Mouse (Mus musculus) embryo, embryonic 10.5 days (tissue): ENCODE data around the gene Card9.

Experiments used
- DNase-seq: peaks from one replicate; pipeline ENCODE4 v3.0.0-alpha.2; 2015; ENCODE audit warnings: low spot score

Gene Card9

GRCm38 (mm10) chr2:26362991-26363390 lies 2.3 kb upstream of the Card9 start:
- DNase-seq: no peak

DNA sequence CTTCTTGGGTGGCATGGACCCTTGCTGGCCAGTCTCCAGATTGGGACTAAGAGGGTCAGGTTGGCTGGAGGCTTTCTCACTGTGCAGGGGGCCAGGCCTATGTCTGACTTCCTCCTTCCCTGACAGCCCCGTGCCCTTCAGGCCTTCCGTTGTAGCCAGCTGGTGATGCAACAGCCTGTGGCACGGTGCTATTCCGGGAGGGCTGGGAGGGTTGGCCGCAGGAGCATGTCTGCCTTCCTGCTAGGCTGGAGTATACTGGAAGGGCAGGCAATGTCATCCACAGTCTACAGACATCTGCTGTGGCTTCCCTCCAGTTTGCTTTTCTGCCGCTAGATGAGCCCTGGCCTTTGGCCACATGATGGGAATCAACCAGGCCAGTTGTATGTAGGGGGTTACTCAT lies 735 bp downstream of the Card9 start:
- DNase-seq: no peak

GRCm38 (mm10) chr2:26358667-26359320 lies 1.9 kb downstream of the Card9 start:
- no peak for DNase-seq

GRCm38 (mm10) chr2:26357484-26357883 lies 3.2 kb downstream of the Card9 start:
- no peak for DNase-seq

- no peak for DNase-seq
Measured at GRCm38 (mm10) chr2:26356678-26357077, 4.0 kb downstream of the Card9 start.

GRCm38 (mm10) chr2:26356231-26356630 lies 4.5 kb downstream of the Card9 start:
- no peak for DNase-seq

DNA sequence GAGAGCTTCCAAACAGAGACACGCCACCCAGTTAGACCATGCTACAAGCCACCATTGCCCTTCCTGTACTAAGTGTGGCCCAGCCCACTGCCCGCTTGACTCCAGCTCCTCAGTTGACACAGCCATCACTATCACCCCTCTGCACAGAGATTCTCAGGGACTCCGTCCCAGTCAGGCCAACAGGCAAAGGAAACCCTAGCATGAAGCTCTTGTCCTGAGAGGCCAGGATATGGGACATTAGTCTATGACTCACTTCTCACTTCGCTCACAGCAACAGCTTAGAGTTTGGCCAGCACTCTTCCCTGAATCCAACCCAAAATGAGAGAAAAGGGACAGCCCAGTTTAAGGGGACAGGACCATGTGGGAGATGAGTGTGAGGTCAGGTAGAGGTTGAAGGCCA lies 6.3 kb downstream of the Card9 start:
- no peak for DNase-seq

GRCm38 (mm10) chr2:26353066-26353980 lies 7.4 kb downstream of the Card9 start:
- no peak for DNase-seq

DNA sequence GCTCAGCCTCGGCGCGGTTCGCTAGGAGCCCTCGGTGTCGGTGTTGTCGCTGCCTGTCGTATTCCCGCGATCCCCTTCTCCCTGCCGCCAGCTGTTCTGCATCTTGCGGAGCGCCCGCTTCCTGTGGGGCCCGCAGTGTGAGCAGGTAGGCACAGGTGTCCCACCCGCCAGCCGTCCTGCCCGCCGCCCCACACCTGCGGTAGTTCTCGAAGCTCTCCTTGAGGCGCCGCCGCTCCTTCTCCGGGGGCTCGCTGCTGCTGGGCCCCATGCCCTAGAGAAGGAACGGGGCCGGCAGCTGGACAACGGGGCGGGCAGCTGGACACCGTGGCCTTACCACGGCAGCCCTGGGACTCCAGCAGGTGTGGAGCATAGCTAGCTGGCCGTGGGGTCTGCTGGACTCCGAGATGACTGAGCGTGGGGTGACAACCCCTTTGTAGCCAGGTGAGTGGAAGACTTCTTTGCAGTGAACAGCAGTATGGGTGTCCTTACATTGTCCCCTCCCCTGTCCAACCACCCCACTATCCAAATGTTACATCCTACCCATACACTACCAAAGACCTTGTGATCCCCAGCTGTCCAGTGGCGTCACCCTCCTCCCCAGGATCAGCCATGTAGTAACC lies 8.3 kb downstream of the Card9 start:
- DNase-seq: no peak

- DNase-seq: peak; percentile 94
Measured at GRCm38 (mm10) chr2:26351358-26352290, 9.1 kb downstream of the Card9 start, which contains the start of gene Dnlz. Gene Dnlz (minus strand): TSS chr2:26352110.

GRCm38 (mm10) chr2:26348241-26348640 lies 12.5 kb downstream of the Card9 start:
- DNase-seq: peak; percentile 14

DNA sequence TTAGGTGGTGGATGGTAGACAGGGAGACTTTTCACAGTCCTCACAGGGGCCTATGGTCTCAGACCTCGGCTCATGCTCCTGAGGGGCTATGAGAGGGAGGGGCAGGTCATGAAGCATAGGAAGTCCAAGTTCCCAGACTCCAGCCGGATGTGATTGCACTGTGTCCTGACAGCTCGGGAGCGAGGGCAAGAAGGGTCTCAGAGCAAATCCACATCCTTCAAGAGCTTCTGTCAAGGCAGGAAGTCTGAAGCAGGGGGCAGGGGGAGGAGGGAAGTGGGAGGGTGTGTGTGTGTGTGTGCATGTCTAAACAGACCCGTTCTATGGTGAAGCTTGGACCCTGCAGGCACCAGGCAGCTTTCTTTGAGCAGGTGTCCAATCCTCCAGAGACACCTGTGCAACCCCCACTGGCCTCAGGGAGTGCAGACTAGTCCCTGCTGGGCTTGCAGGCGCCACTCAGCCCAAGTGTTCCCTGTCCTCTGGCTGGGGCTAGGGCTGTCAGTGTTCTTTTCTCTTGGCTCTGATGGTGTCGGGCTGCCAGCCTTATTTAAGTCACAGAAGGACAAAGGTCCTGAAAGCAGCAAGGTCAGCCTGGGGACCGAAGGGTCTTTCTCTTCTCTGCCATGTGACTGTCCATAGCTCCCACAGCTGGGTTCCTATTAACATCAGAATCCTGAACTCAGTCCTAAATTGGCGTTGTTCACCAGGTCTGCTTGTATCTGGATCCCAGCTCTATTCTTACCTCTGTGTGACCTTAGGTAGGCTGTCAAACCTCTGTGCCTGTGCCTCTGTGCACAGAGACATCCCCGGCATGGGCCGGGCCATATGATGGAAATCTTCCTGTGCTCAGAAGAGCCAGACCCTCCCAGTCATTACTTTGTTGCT lies 17.9 kb downstream of the Card9 start:
- peak; percentile 15 for DNase-seq

- no peak for DNase-seq
Measured at GRCm38 (mm10) chr2:26342044-26342443, 18.7 kb downstream of the Card9 start.

- no peak for DNase-seq
Measured at GRCm38 (mm10) chr2:26341510-26341981, 19.2 kb downstream of the Card9 start.

DNA sequence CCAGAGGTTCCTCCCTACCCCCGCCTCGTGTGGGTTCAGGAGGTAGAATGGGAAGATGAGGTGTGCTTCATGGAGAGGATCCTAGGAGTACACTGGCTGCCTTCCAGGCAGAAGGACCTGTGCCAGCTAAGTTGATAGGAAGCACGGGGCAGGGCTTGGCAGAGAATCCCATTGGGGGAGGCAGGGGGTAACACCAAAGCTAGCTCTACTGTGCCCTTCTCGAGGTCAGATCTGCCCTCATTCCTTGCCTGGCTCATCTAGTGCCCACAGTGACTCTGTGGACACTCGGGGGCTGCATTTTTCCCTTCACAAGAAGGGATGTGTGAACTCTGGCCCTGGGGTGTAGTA lies 21.5 kb downstream of the Card9 start:
- DNase-seq: no peak

DNA sequence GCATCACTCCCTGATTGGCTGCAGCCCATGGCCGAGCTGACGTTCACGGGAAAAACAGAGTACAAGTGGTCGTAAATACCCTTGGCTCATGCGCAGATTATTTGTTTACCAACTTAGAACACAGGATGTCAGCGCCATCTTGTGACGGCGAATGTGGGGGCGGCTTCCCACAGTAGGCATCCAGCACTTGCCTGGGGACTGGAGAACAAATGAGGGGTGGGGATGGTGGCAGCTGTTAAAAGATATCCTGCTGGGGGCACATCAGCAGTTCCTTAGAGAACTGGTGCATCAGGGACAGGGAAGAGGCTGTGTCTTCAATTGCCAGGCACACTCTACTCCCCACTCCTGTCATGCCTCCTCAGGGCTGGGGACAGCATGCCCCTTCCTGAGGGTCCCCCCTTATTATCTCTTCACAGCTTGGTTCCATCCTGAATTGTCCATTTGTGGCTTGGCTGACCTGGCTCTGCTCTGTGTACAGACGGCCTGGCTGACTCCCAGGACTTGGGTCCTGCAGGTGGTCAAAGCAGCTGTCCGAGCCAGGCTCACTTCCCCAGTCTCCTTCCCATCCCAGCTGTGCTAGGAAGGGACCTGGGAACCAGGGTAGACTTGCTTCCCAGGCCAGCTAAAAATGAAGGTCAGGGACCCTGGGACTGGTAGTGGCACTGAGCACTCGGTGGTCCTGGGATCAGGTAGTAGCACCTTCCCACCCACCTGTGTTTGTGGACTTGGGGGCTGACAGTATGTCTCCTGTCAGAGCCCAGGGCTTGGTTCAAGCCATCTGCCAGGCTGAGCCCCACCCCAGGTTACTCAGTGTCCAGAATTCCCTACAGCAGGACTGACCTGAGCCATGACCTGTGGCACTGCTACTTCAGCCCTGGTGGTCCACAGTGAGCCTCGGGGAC lies 22.2 kb downstream of the Card9 start:
- DNase-seq: no peak

GRCm38 (mm10) chr2:26330702-26331101 lies 30.0 kb downstream of the Card9 start:
- no peak for DNase-seq

DNA sequence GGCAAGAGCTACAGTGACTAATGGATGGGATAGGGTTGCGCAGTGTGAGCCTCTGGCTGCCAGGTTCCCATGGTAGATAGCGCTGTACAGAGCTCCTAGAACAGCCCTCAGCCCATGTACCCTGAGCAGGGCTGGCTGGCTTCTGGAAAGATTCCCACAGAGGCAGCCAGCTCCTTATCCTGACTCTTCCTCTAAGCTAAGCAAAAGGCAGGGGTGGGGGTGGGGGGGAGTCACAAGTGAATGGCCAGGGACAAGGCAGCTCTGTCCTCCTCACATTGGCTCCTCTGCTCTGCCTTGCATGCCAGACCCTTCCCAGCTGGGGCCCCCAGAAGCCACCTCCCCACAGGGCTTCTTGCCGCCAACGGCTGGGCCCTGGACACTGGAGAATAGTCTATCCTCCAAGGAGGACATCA lies 30.7 kb downstream of the Card9 start:
- DNase-seq: no peak

DNA sequence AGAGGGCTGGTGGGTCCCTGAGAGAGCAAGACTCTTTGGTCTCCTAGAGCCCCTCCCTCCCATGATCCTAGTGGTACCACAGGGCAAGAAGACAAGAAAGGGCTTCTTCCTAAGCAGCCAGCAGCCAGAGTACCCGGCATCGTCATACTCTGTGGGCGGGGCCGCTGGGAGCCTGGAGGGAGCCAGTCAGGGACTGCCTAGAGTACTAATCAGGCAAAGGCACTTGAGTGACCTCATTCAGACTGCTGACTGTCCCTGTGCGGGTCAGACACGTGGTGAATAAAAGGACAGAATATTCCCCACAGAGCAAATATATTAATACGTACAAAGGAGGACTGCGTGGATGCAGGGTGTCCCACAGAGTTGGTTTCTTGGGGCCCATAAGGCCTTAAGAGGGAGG lies 31.3 kb downstream of the Card9 start:
- peak; percentile 29 for DNase-seq

DNA sequence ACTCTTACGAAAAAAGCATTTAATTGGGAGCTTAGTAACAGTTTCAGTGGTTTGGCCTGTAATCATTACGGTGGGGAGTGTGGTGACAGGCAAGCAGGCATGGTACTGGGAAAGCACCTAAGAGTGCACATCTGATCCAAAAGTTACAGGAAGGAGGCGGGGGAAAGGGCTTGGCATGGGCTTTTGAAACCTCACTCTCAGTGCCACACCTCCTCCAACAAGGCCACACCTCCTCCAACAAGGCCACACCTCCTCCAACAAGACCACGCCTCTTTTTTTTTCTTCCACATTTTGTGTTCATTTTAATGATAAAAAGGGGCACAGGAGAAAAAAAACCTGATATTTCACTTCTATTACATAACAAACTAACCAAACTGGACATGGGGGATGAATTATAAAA lies 32.9 kb downstream of the Card9 start:
- no peak for DNase-seq
